Mouse (Mus musculus) megakaryocyte, embryonic 14.5 days (primary cell): ENCODE results near the gene Mlh3.

Source experiments
- FLI1 ChIP-seq: IDR thresholded peaks from 2 replicates; pipeline ENCODE4 v1.6.1; 2012; ENCODE audit warnings: low read length, inconsistent platforms, mixed read lengths
- GATA1 ChIP-seq: IDR thresholded peaks from 3 replicates; pipeline ENCODE4 v1.6.1; 2012; ENCODE audit warnings: mixed read lengths, low read length, inconsistent platforms, borderline replicate concordance

- TF ChIP-seq GATA1, result no peak
- no peak for TF ChIP-seq FLI1
These were observed 17.5 kb upstream of the Mlh3 start, which contains the start of gene Acyp1 for GRCm38 (mm10) chr12:85287809-85288485.
